Mouse (Mus musculus) testis, adult 2 months (tissue): ENCODE data around the gene Pm20d1. TPM values are rescaled to one million over a fixed set of nuclear protein-coding genes. Genes with fewer than 3 reads are reported as not detected.

ENCODE experiments used
- H3K27ac ChIP-seq: fragments of 200-500 bp; 2 replicates; pipeline ENCODE4 v1.5.1; 2012; ENCODE audit warnings: low read depth, low read length; ENCODE audit not compliant: control insufficient read depth, insufficient read depth
- H3K27me3 ChIP-seq: fragments of 200-500 bp; 2 replicates; pipeline ENCODE4 v1.6.1; 2012; ENCODE audit warnings: mild to moderate bottlenecking, low read length, moderate library complexity; ENCODE audit not compliant: control insufficient read depth, insufficient read depth
- H3K36me3 ChIP-seq: fragments of 200-500 bp; 2 replicates; pipeline ENCODE4 v1.6.1; 2012; ENCODE audit warnings: mild to moderate bottlenecking, low read length; ENCODE audit not compliant: control insufficient read depth, insufficient read depth
- H3K4me1 ChIP-seq: fragments of 200-500 bp; 2 replicates; pipeline ENCODE4 v1.6.1; 2012; ENCODE audit warnings: low read length; ENCODE audit not compliant: control insufficient read depth, insufficient read depth
- H3K4me3 ChIP-seq: fragments of 200-500 bp; 2 replicates; pipeline ENCODE4 v1.5.1; 2012; ENCODE audit warnings: low read depth, mild to moderate bottlenecking, low read length, moderate library complexity, mixed read lengths; ENCODE audit not compliant: control insufficient read depth
- CTCF ChIP-seq: fragments of 200-500 bp; IDR thresholded peaks from 2 replicates; pipeline ENCODE4 v1.5.1; 2012; ENCODE audit warnings: low read depth, mild to moderate bottlenecking, inconsistent platforms, low read length, moderate library complexity; ENCODE audit not compliant: control insufficient read depth, insufficient read depth, insufficient replicate concordance
- POLR2A ChIP-seq: fragments of 200-500 bp; IDR thresholded peaks from 2 replicates; pipeline ENCODE4 v1.6.1; 2012; ENCODE audit warnings: low read depth, mild to moderate bottlenecking, inconsistent platforms, low read length, moderate library complexity; ENCODE audit not compliant: control insufficient read depth
- polyA plus RNA-seq: library from polyadenylated mRNA; depleted of rRNA; stranded (reverse); fragments of >200 nt; gene quantifications from 2 replicates; pipeline ENCODE4 v1.2.3, GENCODE M21; 2012

The Pm20d1 gene
- polyA plus RNA-seq, 1 experiment, result 0.28 TPM

- Histone ChIP-seq H3K4me3 (no peak overlapping the region), H3K27ac (no peak overlapping the region), H3K27me3 (no peaks in the 10 kb centered on the region), H3K4me1 (peaks cover 5% of the 10 kb centered on the region), H3K36me3 (no peaks in the 10 kb centered on the region)
- no peak for TF ChIP-seq CTCF
- TF ChIP-seq POLR2A, result no peak
Measured at GRCm38 (mm10) chr1:131795171-131795570, 2.0 kb upstream of the Pm20d1 start.

- peaks cover 5% of the 10 kb centered on the region for H3K4me1 ChIP-seq
- H3K4me3 ChIP-seq, result no peak overlapping the region
- H3K27ac ChIP-seq, result no peak overlapping the region
- TF ChIP-seq CTCF, result no peak
- no peak for TF ChIP-seq POLR2A
- H3K27me3 ChIP-seq, result no peaks in the 10 kb centered on the region
- no peaks in the 10 kb centered on the region for H3K36me3 ChIP-seq
Measured at GRCm38 (mm10) chr1:131800001-131800400, 2.8 kb downstream of the Pm20d1 start.

- H3K36me3 ChIP-seq, result no peaks in the 10 kb centered on the region
- H3K27ac ChIP-seq, result no peak overlapping the region
- no peak overlapping the region for H3K4me3 ChIP-seq
- peaks cover 5% of the 10 kb centered on the region for H3K4me1 ChIP-seq
- no peaks in the 10 kb centered on the region for H3K27me3 ChIP-seq
- TF ChIP-seq CTCF, result no peak
- no peak for TF ChIP-seq POLR2A
Measured at GRCm38 (mm10) chr1:131801071-131801470, 3.9 kb downstream of the Pm20d1 start.

- no peak for TF ChIP-seq POLR2A
- TF ChIP-seq CTCF, result no peak
- no peak overlapping the region for H3K4me3 ChIP-seq
- no peaks in the 10 kb centered on the region; the same call in 1 of the 2 replicates for H3K4me1 ChIP-seq
- no peak overlapping the region for H3K27ac ChIP-seq
- no peaks in the 10 kb centered on the region for H3K27me3 ChIP-seq
- H3K36me3 ChIP-seq, result no peaks in the 10 kb centered on the region
Measured at GRCm38 (mm10) chr1:131802652-131803051, 5.5 kb downstream of the Pm20d1 start.

- TF ChIP-seq POLR2A, result no peak
- no peak for TF ChIP-seq CTCF
Measured at GRCm38 (mm10) chr1:131804166-131804565, 7.0 kb downstream of the Pm20d1 start.

GRCm38 (mm10) chr1:131808986-131809385, 11.8 kb downstream of the Pm20d1 start:
- no peak overlapping the region for H3K4me3 ChIP-seq
- no peak overlapping the region for H3K27ac ChIP-seq
- no peaks in the 10 kb centered on the region for H3K36me3 ChIP-seq
- no peaks in the 10 kb centered on the region for H3K4me1 ChIP-seq
- no peaks in the 10 kb centered on the region for H3K27me3 ChIP-seq
- no peak for TF ChIP-seq CTCF
- TF ChIP-seq POLR2A, result no peak

More at GRCm38 (mm10) chr1:131804166-131804565, 7.0 kb downstream of the Pm20d1 start:
- H3K4me3 ChIP-seq, result no peak overlapping the region
- no peaks in the 10 kb centered on the region for H3K36me3 ChIP-seq
- H3K4me1 ChIP-seq, result no peaks in the 10 kb centered on the region
- no peaks in the 10 kb centered on the region for H3K27me3 ChIP-seq
- no peak overlapping the region for H3K27ac ChIP-seq

GRCm38 (mm10) chr1:131809651-131810050, 12.5 kb downstream of the Pm20d1 start:
- H3K36me3 ChIP-seq, result no peaks in the 10 kb centered on the region
- TF ChIP-seq CTCF (no peak), POLR2A (no peak)
- H3K4me1 ChIP-seq, result no peaks in the 10 kb centered on the region
- H3K27ac ChIP-seq, result no peak overlapping the region
- H3K4me3 ChIP-seq, result no peak overlapping the region
- H3K27me3 ChIP-seq, result no peaks in the 10 kb centered on the region

GRCm38 (mm10) chr1:131811393-131811792, 14.2 kb downstream of the Pm20d1 start:
- H3K4me3 ChIP-seq, result no peak overlapping the region
- no peaks in the 10 kb centered on the region for H3K4me1 ChIP-seq
- TF ChIP-seq CTCF (no peak), POLR2A (no peak)

More at GRCm38 (mm10) chr1:131811393-131811792, 14.2 kb downstream of the Pm20d1 start:
- Histone ChIP-seq H3K36me3 (no peaks in the 10 kb centered on the region), H3K27ac (no peak overlapping the region), H3K27me3 (no peaks in the 10 kb centered on the region)
